Mouse (Mus musculus): ENCODE measurements around the gene Tmc6.
"Not testable (repeated sequence)": the region's sequence is repeated elsewhere in the genome, so short reads cannot be mapped to it uniquely, and the experiment has no call there.

Tmc6 gene

GRCm38 (mm10) chr11:117781993-117782704, at the start of gene Tmc6, which contains the start of gene Tmc8:
Gene Tmc6 (minus strand): TSS chr11:117782198.
Gene Tmc8 (plus strand): TSS chr11:117782076.
- no peak for DNase-seq (ENCODE audit: extremely low spot score, low read depth, low spot score)

DNA sequence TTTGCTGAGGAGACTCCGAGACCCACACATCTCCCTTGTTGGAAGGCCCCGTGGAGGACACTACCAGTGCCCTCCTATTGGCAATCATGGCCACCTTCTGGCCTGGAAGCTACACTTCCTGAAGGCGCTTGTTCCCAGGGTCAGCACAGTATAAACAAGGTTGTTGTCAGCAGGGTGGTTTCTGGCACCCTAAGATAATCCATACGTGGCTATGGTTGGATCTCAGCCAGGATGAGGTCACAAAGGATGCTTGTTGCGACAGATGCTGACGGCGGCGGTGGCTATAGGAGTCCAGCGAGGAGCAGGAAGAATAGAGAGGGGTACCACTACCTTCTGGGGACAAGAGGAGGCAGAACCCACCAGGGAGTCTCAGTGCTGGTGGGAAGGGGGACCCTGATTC, 48.4 kb upstream of the Tmc6 start:
- DNase-seq (ENCODE audit: extremely low spot score, low read depth, low spot score) = no peak

DNA sequence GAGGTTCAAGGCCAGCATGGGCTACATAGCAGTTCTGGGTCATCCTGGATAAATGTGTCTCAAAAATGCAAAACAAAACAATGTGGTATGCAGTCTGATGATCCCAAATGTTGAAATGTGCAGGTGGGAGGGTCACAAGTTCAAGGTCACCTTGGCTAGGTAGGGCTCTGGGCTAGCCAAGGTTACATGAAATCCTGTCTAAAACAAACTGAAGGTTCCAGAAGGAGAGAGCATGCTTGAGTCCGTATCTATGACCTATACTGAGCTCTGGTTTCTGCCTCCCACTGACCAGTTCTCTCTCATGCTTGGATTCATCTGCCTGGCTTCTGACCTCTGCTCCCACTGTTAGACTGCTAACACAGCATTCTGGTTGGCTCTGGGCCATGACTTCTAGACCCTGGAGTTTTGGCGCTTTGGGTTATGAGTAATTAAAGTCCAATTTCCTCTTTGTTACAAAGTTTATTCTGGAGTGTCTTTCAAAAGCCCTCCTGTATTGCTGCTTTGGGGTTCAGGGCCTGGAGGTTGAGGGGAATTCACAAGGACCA, 47.7 kb upstream of the Tmc6 start:
- no peak for DNase-seq (ENCODE audit: extremely low spot score, low read depth, low spot score)

DNA sequence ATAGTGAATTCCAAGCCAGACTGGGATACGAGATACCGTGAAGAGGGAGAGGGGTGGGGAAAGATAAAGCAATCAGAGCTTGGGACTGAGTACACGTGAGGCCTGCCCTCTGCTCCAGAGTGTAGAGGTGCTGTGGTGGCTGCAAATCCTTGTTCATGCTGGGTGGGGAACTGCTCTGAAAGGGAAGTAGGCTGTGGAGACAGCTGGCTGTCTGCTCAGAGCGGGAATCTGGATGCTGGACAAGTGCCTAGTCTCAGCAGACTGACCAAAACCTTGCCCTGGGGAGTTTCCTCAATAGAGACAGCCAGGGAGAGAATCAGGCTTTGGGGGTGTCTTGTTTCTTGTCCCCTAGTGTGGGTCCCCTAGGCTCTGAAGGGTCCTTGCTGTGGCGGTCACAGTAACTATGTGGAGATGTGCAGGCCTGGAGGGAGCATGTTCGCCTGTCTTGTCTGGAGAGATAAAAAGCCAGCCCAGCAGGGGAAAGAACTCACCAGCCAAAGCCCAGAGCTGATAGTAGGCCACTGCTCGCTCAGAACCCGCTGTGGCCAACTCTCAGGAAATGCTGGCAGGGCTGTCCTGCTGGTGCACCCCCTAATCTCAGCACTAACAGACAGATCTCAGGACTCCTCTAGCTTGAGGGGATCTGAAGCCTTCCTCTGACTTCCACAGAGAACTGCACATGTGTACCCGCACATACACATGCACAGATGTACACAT, 47.0 kb upstream of the Tmc6 start:
- no peak for DNase-seq (ENCODE audit: extremely low spot score, low read depth, low spot score)

DNA sequence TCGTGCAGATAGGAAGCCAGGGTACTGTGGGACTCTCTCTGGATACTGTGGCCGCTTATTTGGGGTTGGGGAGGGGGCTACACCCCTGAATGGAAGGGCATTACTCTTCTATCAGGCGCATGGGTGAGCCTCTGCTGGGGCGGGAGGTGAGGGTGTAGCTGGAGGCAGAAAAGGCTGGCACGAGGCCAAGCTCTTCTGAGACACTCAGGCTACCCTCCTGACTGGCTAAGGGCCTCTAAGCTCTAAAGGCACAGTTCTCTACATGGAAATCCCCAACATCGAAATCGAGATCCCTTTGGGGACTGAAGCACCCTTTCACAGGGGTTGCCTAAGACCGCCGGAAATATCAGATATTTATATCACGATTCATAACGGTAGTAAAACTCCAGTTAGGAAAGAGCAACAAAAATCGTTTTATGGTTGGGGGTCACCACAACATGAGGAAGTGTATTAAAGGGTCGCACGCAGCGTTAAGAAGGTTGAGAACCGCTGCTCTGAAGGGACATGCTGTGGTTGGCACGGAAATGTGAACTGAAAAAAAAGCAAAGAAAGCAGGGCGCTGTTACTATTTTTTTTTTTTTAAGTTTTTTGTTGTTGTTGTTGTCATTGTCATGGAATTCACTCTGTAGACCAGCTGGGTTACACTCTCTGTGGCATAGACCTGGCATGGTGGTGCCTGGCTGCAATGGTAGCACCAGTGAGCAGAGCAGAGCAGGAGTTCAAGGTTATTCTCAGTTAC, 46.3 kb upstream of the Tmc6 start:
- no peak for DNase-seq (ENCODE audit: extremely low spot score, low read depth, low spot score)

GRCm38 (mm10) chr11:117827386-117827785, 45.4 kb upstream of the Tmc6 start:
- DNase-seq (ENCODE audit: extremely low spot score, low read depth, low spot score) = no peak

- no peak for DNase-seq (ENCODE audit: extremely low spot score, low read depth, low spot score)
Observed at GRCm38 (mm10) chr11:117826916-117827315, 44.9 kb upstream of the Tmc6 start.

DNA sequence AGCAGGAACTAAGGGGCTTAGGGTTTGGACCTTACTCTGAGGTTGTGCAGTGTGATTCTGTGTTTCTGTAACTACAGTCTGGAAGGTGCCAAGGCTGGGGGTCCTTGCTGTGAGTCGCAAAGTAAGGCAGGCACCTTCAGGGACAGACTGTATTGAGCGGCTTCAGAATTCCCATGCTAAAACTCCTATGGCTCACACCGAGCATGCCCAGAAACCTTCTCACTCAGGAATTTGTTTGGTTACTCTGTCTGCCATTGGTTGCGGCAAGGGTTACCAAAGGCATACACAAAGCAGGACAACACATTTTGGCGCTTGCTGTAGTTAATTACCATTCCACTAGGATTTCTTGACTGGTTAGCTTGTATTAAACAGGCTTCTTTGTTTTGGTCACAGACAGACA, 44.2 kb upstream of the Tmc6 start:
- DNase-seq (ENCODE audit: extremely low spot score, low read depth, low spot score) = no peak

- peak; percentile 71 for DNase-seq (ENCODE audit: extremely low spot score, low read depth, low spot score)
Observed at GRCm38 (mm10) chr11:117825333-117826101, 43.5 kb upstream of the Tmc6 start, which contains the start of the genes Afmid and Tk1. Gene Afmid (plus strand): TSS chr11:117825924. Gene Tk1 (minus strand): TSS chr11:117826092.

DNA sequence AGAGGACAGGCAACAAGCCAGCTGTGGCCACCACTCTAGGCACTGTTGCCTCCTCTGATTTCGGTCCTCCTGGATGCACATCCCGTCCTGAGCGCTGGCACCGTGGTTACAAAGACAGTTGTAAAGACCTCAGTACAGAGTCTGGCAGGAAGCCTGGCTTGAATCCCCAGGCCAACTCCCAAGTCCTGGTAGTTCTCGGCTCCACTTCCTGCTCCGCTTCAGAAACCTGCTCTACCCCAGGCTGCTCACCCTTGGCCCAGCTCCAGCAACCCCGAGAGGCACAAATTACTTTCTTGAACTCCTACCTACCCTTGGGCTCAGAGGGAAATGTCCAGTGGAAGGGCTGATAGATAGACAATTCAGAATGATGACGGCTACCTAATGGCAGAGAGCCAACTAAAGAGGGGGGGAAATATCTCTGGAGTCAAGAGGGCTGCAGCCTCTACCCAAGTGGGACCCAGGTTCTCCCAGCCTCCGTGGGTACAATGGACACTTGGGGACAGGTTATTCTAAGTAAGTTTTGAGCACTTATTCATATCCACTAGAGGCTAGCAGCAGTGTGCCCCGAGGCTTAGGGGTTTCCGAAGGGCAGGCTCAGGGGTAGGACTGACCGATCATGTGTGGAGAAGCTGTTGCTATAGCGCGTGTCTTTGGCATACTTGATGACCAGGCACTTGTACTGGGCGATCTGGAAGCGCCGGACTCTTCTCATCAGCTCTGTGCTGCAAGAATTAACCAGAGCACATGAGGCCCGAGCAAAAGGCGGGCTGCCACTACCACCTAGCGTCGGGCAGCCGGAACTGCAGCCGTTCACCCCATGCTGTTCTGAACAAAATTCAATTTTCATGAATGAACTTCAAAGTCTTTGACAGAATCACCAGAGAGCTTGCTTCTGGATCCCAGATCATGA, 42.3 kb upstream of the Tmc6 start:
- DNase-seq (ENCODE audit: extremely low spot score, low read depth, low spot score) = no peak

GRCm38 (mm10) chr11:117823411-117823810, 41.4 kb upstream of the Tmc6 start:
- no peak for DNase-seq (ENCODE audit: extremely low spot score, low read depth, low spot score)

DNA sequence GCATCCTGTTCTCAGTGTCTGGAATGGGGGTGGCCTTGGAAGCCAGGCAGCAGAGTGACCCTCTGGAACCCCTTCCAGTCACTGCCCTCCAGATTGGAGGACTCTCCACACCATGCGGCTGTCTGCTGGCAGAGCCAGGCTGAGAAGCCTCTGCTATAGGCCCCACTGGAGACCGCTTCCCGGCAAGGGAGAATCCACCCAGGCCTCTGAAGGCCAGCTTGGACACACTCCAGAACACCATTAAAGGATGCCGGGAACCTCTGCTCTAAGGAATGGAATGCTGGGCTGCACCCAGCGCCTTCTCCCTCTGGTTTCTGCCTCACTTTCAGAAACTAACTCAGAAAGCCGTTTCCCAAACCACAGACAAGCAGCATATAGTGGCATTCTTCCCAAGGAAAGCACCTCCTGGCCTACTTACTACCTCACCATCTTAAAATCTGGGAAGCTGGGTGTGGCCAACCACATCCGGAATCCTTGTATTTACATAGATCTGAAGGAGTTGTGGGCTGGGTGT, 40.8 kb upstream of the Tmc6 start:
- DNase-seq (ENCODE audit: extremely low spot score, low read depth, low spot score) = no peak

- no peak for DNase-seq (ENCODE audit: extremely low spot score, low read depth, low spot score)
Observed at GRCm38 (mm10) chr11:117821868-117822267, 39.9 kb upstream of the Tmc6 start.

DNA sequence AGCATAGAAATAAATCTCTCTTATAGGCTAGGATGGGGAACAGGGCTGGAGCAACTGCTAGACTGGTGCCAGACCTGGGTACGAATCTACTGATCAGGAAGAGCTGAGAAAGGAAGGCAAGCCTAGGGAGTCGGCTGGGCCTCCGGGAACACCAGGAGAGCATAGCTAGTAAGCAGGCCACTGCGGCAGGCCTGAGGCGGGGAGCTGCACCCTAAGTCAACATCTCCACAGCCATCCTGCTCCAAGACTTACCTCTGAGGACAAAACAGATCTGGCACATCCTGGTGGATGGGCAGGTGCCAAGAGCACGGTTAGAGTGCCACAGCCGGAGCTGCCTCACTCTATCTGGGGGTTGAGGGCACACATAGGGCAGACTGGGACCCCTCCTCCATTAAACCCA, 38.2 kb upstream of the Tmc6 start:
- DNase-seq (ENCODE audit: extremely low spot score, low read depth, low spot score) = no peak

GRCm38 (mm10) chr11:117819095-117819494, 37.1 kb upstream of the Tmc6 start:
- no peak for DNase-seq (ENCODE audit: extremely low spot score, low read depth, low spot score)

- DNase-seq (ENCODE audit: extremely low spot score, low read depth, low spot score) = no peak
Observed at GRCm38 (mm10) chr11:117816389-117816996, 34.5 kb upstream of the Tmc6 start.

DNA sequence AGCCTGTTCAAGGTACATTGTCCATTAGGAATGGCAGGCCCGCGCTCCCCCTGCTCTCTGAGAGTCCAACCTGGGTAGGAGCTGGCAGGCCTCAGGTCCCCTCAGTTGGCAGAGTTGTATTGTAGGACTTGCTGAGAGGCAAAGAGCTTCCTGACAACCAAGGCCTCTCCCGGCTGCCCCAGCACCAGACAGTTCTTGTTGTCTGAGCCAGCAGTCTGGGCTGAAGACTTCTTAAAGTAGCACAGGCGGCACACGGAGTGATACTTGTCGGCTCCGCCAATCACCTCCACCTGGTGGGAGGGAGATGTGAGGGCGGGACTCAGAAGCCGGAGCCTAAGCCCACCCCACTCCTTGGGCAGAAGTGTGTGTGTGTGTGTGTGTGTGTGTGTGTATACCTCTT, 33.9 kb upstream of the Tmc6 start:
- not testable (repeated sequence) for DNase-seq (ENCODE audit: extremely low spot score, low read depth, low spot score)

DNA sequence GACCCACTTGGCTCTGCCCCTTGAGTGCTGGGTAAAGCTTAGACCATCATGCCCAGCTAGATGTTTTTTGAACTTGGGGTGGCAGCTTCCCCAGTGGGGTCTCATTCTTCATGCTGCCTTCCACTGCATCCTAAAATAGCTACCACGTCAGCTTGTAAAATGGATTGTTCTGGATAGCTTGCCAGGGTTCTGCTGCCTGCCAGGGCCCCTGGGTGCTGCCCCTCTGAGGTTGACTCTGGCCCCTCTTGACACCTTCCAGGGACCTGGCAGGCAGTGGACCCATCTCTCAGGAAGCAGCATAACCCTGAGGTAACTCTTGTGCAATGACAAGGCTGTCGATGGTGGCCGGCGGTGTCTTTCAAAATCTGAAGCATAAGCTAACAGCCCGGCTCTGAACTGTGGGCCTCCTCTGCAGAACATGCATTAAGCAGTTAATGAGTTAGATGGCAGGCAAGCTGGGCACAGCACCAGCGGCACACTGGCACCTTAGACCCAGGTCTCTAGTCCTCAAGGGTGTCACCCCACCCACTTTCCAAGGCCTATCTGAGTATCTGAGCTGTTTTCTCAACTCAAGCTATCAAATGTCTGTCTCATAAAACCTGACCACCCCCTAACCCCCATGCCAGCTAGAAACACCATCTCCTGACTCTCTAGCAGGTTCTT, 32.8 kb upstream of the Tmc6 start:
- DNase-seq (ENCODE audit: extremely low spot score, low read depth, low spot score) = no peak
